Mouse (Mus musculus) cortical plate, adult 2 months (tissue): ENCODE measurements at regions not wholly inside any gene's neighbourhood (a gene's known extent, or its start where the extent isn't known, plus 50 kb on each side); places are given as distances from the start of the nearest gene placed in this dataset.

Experiments used
- H3K27ac ChIP-seq: fragments of 200-500 bp; 2 replicates; pipeline ENCODE4 v1.5.1; 2012; ENCODE audit warnings: low read length, control low read depth, inconsistent platforms; ENCODE audit not compliant: insufficient read depth
- H3K4me1 ChIP-seq: fragments of 200-500 bp; 2 replicates; pipeline ENCODE4 v1.6.1; 2011; ENCODE audit warnings: low read length; ENCODE audit not compliant: control insufficient read depth, insufficient read depth
- H3K4me3 ChIP-seq: fragments of 200-500 bp; 2 replicates; pipeline ENCODE4 v1.5.1; 2011; ENCODE audit warnings: mild to moderate bottlenecking, low read length, control low read depth; ENCODE audit not compliant: insufficient read depth
- CTCF ChIP-seq: fragments of 200-500 bp; IDR thresholded peaks from 2 replicates; pipeline ENCODE4 v1.5.1; 2011; ENCODE audit warnings: mild to moderate bottlenecking, control low read depth, low read length; ENCODE audit not compliant: insufficient read depth; ENCODE audit errors: extremely low read depth
- POLR2A ChIP-seq: fragments of 200-500 bp; IDR thresholded peaks from 2 replicates; pipeline ENCODE4 v1.6.1; 2011; ENCODE audit warnings: mild to moderate bottlenecking, low read length, control low read depth; ENCODE audit not compliant: insufficient read depth; ENCODE audit errors: extremely low read depth

- Histone ChIP-seq H3K4me3 (no peak overlapping the region), H3K4me1 (no peaks in the 10 kb centered on the region), H3K27ac (no peak overlapping the region)
- TF ChIP-seq CTCF (no peak), POLR2A (no peak)
These were observed 93.9 kb downstream of the Foxi3 start for GRCm38 (mm10) chr6:71050248-71050647.

- no peak for TF ChIP-seq POLR2A
- no peak for TF ChIP-seq CTCF
- no peak overlapping the region for H3K4me3 ChIP-seq
- H3K27ac ChIP-seq: no peak overlapping the region
- no peaks in the 10 kb centered on the region for H3K4me1 ChIP-seq
These were observed 93.5 kb downstream of the Thnsl2 start for GRCm38 (mm10) chr6:71050754-71051213.

GRCm38 (mm10) chr6:71057209-71057858 lies 86.9 kb downstream of the Thnsl2 start:
- Histone ChIP-seq H3K4me1 (no peaks in the 10 kb centered on the region), H3K27ac (no peak overlapping the region), H3K4me3 (no peak overlapping the region)
- TF ChIP-seq CTCF (no peak), POLR2A (no peak)

GRCm38 (mm10) chr6:71060116-71060515 lies 84.1 kb downstream of the Thnsl2 start:
- Histone ChIP-seq H3K4me1 (no peaks in the 10 kb centered on the region), H3K27ac (no peak overlapping the region), H3K4me3 (no peak overlapping the region)
- TF ChIP-seq CTCF (no peak), POLR2A (no peak)

- H3K4me3 ChIP-seq: no peak overlapping the region
- no peaks in the 10 kb centered on the region for H3K4me1 ChIP-seq
- no peak overlapping the region for H3K27ac ChIP-seq
- TF ChIP-seq CTCF (no peak), POLR2A (no peak)
These were observed 81.3 kb downstream of the Thnsl2 start for GRCm38 (mm10) chr6:71062980-71063379.

GRCm38 (mm10) chr6:71065428-71065827 lies 78.8 kb downstream of the Thnsl2 start:
- no peak overlapping the region for H3K27ac ChIP-seq
- H3K4me1 ChIP-seq: no peaks in the 10 kb centered on the region
- TF ChIP-seq CTCF (no peak), POLR2A (no peak)
- H3K4me3 ChIP-seq: no peak overlapping the region

GRCm38 (mm10) chr6:71069229-71069628 lies 75.0 kb downstream of the Thnsl2 start:
- Histone ChIP-seq H3K4me3 (no peak overlapping the region), H3K4me1 (no peaks in the 10 kb centered on the region), H3K27ac (no peak overlapping the region)
- TF ChIP-seq POLR2A: no peak
- no peak for TF ChIP-seq CTCF

GRCm38 (mm10) chr6:71074789-71075191 lies 69.4 kb downstream of the Thnsl2 start:
- H3K4me3 ChIP-seq: no peak overlapping the region
- TF ChIP-seq POLR2A (no peak), CTCF (no peak)
- H3K4me1 ChIP-seq: no peaks in the 10 kb centered on the region
- no peak overlapping the region for H3K27ac ChIP-seq
